Mouse (Mus musculus) neural tube, embryonic 13.5 days (tissue): ENCODE measurements around the gene Arhgap45. TPM values are rescaled to one million over a fixed set of nuclear protein-coding genes. Genes with fewer than 3 reads are reported as not detected.

Experiments used
- ATAC-seq: fragments of 200-750 bp; cut with Nextera tagmentation; 2 replicates; pipeline ENCODE4 v1.8.0; 2017; ENCODE audit warnings: low read depth, mild to moderate bottlenecking, moderate TSS enrichment, moderate library complexity
- H3K27ac ChIP-seq: fragments of 300-500 bp; sonication (generic); replicated peaks from 2 replicates; pipeline ENCODE4 v1.5.1; 2015; ENCODE audit warnings: moderate library complexity, mild to moderate bottlenecking, inconsistent platforms
- H3K27me3 ChIP-seq: fragments of 300-500 bp; sonication (generic); 2 replicates; pipeline ENCODE4 v1.6.1; 2015; ENCODE audit warnings: mild to moderate bottlenecking, inconsistent platforms
- H3K36me3 ChIP-seq: fragments of 300-500 bp; sonication (generic); 2 replicates; pipeline ENCODE4 v1.6.1; 2015; ENCODE audit warnings: mild to moderate bottlenecking, inconsistent platforms
- H3K4me1 ChIP-seq: fragments of 300-500 bp; sonication (generic); replicated peaks from 2 replicates; pipeline ENCODE4 v1.6.1; 2015; ENCODE audit warnings: inconsistent platforms
- H3K4me2 ChIP-seq: fragments of 300-500 bp; sonication (generic); 2 replicates; pipeline ENCODE4 v1.6.1; 2015; ENCODE audit warnings: inconsistent platforms, mild to moderate bottlenecking, moderate library complexity
- H3K4me3 ChIP-seq: fragments of 300-500 bp; sonication (generic); 2 replicates; pipeline ENCODE4 v1.5.1; 2015; ENCODE audit warnings: mild to moderate bottlenecking, inconsistent platforms
- H3K9ac ChIP-seq: fragments of 300-500 bp; sonication (generic); 2 replicates; pipeline ENCODE4 v1.6.1; 2015; ENCODE audit warnings: moderate library complexity, mild to moderate bottlenecking, inconsistent platforms
- H3K9me3 ChIP-seq: fragments of 300-500 bp; sonication (generic); 2 replicates; pipeline ENCODE4 v1.6.1; 2016; ENCODE audit warnings: inconsistent platforms
- WGBS: fragments of 180-500 bp; shearing (Covaris S2); methylation state at CpG from one replicate; pipeline ENCODE4 v1.1.7; 2015; 5-methylcytosine and 5-hydroxymethylcytosine counted together
- polyA plus RNA-seq: library from polyadenylated mRNA; unstranded; fragments of >200 nt; fragmentation: Nextera tagmentation; extraction: Ambion mirVana; gene quantifications from 2 replicates; pipeline ENCODE4 v1.2.1, GENCODE M21; 2015

Arhgap45 gene
- polyA plus RNA-seq, 1 experiment from 2014 or later = 2.4 TPM

DNA sequence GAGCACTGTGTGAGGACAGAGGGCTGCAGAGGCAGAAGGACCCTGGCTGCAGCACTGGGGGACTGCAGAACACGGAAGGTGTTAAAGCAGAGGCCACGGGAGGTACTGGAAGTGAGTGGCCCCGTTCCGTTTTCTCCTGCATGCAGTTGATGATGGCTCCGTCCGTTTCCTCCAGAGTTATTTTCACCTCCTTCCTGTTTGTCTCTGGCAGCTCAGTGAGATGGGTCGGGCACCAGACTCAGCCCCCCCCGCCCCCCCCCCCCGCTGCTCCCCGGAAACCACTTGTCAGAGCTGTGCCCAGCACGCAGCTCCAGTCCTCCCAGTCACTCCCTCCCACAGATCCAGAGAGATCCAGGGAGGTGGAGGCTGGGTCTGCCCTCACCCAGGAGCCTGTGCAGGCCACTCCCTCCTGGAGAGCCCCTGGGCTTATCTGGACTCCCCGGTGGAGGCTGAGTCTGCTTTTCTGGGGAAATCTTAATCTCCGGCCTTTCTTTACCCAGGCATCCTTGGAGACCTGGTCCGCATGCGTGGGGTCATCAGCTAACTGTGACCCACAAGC lies 2.4 kb downstream of the Arhgap45 start:
- H3K4me2 ChIP-seq = peak overlapping the region; percentile 21; the same call in 1 of the 2 replicates
- H3K4me1 ChIP-seq = peaks cover 9% of the 10 kb centered on the region; the same call in 1 of the 2 replicates
- H3K27ac ChIP-seq = no peak overlapping the region
- no peak overlapping the region for H3K4me3 ChIP-seq
- H3K27me3 ChIP-seq = peaks cover 64% of the 10 kb centered on the region
- H3K9ac ChIP-seq = no peak overlapping the region
- H3K36me3 ChIP-seq = 0 out of 2 replicates have a peak, but pooled peaks cover 8% of the 10 kb centered on the region
- 5% methylated on average over 15 of the region's 15 CpGs for WGBS
- ATAC-seq = no peak
- H3K9me3 ChIP-seq = no peaks in the 10 kb centered on the region

- Histone ChIP-seq H3K9me3 (no peaks in the 10 kb centered on the region), H3K4me3 (0 out of 2 replicates have a peak overlapping the region, but pooled peaks have one; percentile 8), H3K9ac (0 out of 2 replicates have a peak overlapping the region, but pooled peaks have one; percentile 17), H3K27ac (no peak overlapping the region), H3K27me3 (peaks cover 56% of the 10 kb centered on the region), H3K36me3 (0 out of 2 replicates have a peak, but pooled peaks cover 8% of the 10 kb centered on the region), H3K4me2 (peak overlapping the region; percentile 37), H3K4me1 (peaks cover 9% of the 10 kb centered on the region; the same call in 1 of the 2 replicates)
- 7% methylated on average over 20 of the region's 20 CpGs for WGBS
- no peak; the same call in 1 of the 2 replicates for ATAC-seq
Observed at GRCm38 (mm10) chr10:80019471-80020131, 3.1 kb downstream of the Arhgap45 start.

GRCm38 (mm10) chr10:80020191-80020590 lies 3.7 kb downstream of the Arhgap45 start:
- Histone ChIP-seq H3K9ac (0 out of 2 replicates have a peak overlapping the region, but pooled peaks have one; percentile 17), H3K4me1 (peaks cover 9% of the 10 kb centered on the region; the same call in 1 of the 2 replicates), H3K9me3 (no peaks in the 10 kb centered on the region), H3K4me3 (0 out of 2 replicates have a peak overlapping the region, but pooled peaks have one; percentile 8), H3K27ac (no peak overlapping the region), H3K27me3 (peaks cover 50% of the 10 kb centered on the region), H3K4me2 (peak overlapping the region; percentile 37), H3K36me3 (0 out of 2 replicates have a peak, but pooled peaks cover 3% of the 10 kb centered on the region)
- no peak for ATAC-seq
- WGBS = 30% methylated on average over 11 of the region's 11 CpGs

- H3K36me3 ChIP-seq = no peaks in the 10 kb centered on the region
- H3K27me3 ChIP-seq = peaks cover 44% of the 10 kb centered on the region
- H3K4me1 ChIP-seq = peaks cover 9% of the 10 kb centered on the region; the same call in 1 of the 2 replicates
- no peak for ATAC-seq
- 84% methylated on average over 18 of the region's 18 CpGs for WGBS
- no peak overlapping the region for H3K4me3 ChIP-seq
- no peak overlapping the region for H3K4me2 ChIP-seq
- no peak overlapping the region for H3K27ac ChIP-seq
- no peak overlapping the region for H3K9ac ChIP-seq
- no peaks in the 10 kb centered on the region for H3K9me3 ChIP-seq
Observed at GRCm38 (mm10) chr10:80020603-80021319, 4.3 kb downstream of the Arhgap45 start.

DNA sequence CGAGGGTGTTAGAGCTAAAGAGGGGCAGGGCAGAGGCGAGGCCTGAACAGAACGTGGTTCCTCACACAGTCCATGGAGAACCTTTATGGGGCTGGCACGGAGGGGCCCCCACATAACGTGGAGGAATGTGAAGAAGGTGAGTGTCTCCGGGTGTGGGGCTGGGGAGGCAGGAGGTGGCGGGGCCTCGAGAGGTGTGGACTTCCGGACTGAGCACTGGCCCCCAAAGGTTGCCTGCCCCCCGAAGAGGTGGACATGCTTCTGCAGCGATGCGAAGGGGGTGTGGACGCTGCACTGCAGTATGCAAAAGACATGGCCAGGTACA lies 4.8 kb downstream of the Arhgap45 start:
- WGBS = 90% methylated on average over 13 of the region's 13 CpGs
- no peak overlapping the region for H3K27ac ChIP-seq
- H3K4me2 ChIP-seq = no peak overlapping the region
- no peaks in the 10 kb centered on the region for H3K36me3 ChIP-seq
- peaks cover 9% of the 10 kb centered on the region; the same call in 1 of the 2 replicates for H3K4me1 ChIP-seq
- no peak overlapping the region for H3K4me3 ChIP-seq
- no peaks in the 10 kb centered on the region for H3K9me3 ChIP-seq
- no peak for ATAC-seq
- peaks cover 39% of the 10 kb centered on the region for H3K27me3 ChIP-seq
- H3K9ac ChIP-seq = no peak overlapping the region

DNA sequence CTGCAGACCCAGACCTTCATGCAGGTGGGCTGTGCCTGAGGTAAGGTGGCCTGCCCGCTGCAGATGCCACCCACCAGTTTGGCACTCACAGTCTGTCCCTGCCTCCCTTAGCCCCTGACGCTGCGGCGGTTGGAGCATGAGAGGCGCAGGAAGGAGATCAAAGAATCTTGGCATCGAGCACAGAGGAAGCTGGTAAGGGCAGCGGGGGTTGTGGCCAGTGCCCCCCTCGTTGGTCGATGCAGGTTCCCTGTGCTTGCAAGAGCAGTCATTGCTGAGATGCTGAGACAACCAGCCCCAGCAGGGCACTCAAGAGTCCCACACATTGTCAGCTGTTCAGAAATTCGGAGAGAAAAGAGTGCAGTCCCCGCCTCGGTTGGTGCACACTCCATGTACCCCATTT lies 5.7 kb downstream of the Arhgap45 start:
- Histone ChIP-seq H3K4me1 (peaks cover 9% of the 10 kb centered on the region; the same call in 1 of the 2 replicates), H3K4me2 (no peak overlapping the region), H3K9ac (no peak overlapping the region), H3K4me3 (no peak overlapping the region), H3K27ac (no peak overlapping the region), H3K27me3 (peaks cover 31% of the 10 kb centered on the region), H3K9me3 (no peaks in the 10 kb centered on the region), H3K36me3 (no peaks in the 10 kb centered on the region)
- WGBS = 94% methylated on average over 12 of the region's 12 CpGs
- no peak for ATAC-seq

- no peaks in the 10 kb centered on the region for H3K36me3 ChIP-seq
- H3K4me2 ChIP-seq = no peak overlapping the region
- no peak overlapping the region for H3K9ac ChIP-seq
- no peak overlapping the region for H3K27ac ChIP-seq
- no peak for ATAC-seq
- H3K4me3 ChIP-seq = no peak overlapping the region
- WGBS = 92% methylated on average over 8 of the region's 8 CpGs
- peaks cover 9% of the 10 kb centered on the region; the same call in 1 of the 2 replicates for H3K4me1 ChIP-seq
- H3K9me3 ChIP-seq = no peaks in the 10 kb centered on the region
- H3K27me3 ChIP-seq = peaks cover 25% of the 10 kb centered on the region
Observed at GRCm38 (mm10) chr10:80022806-80023205, 6.4 kb downstream of the Arhgap45 start.

- Histone ChIP-seq H3K4me2 (no peak overlapping the region), H3K9me3 (no peaks in the 10 kb centered on the region), H3K36me3 (no peaks in the 10 kb centered on the region), H3K4me1 (peaks cover 9% of the 10 kb centered on the region; the same call in 1 of the 2 replicates), H3K9ac (no peak overlapping the region), H3K27ac (no peak overlapping the region), H3K27me3 (peaks cover 20% of the 10 kb centered on the region), H3K4me3 (no peak overlapping the region)
- 89% methylated on average over 5 of the region's 5 CpGs for WGBS
- ATAC-seq = no peak
Observed at GRCm38 (mm10) chr10:80023758-80024157, 7.3 kb downstream of the Arhgap45 start.

DNA sequence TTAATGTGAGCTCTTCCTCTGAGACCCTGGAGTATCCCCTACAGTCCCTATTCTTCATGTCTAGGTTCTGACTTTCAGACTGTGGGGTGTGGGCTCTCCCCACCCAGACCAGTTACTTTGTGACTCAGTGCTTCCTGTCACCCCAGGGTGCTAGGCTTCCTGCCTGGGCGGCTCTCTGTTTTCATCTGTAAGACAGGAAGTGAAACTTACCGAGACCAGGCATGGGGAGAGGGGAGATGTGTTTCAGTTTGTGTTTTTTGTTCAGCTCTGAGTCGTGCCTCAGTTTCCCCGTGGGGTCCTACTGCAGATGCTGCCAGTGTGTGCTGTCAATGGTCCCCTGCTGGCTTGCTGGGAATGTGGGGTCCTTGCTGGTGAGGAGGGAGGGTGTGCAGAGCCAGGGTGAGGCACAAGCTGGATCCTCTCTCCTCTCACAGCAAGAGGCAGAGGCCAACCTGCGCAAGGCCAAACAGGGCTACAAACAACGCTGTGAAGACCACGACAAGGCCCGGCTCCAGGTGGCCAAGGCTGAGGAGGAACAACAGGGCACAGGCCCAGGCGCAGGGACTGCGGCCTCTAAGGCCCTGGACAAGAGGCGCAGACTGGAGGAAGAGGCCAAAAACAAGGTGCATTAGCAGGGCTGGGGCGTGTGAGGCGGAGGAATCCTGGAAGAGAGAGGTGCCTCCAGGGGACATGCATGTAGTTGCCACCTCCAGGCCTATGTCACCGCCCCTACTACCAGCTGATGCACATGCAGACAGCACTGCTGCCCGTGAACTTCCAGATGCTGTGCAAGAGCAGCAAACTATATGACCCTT lies 8.0 kb downstream of the Arhgap45 start:
- Histone ChIP-seq H3K9me3 (no peaks in the 10 kb centered on the region), H3K4me1 (peaks cover 5% of the 10 kb centered on the region; the same call in 1 of the 2 replicates), H3K27me3 (peaks cover 13% of the 10 kb centered on the region), H3K4me2 (no peak overlapping the region), H3K27ac (no peak overlapping the region), H3K9ac (no peak overlapping the region), H3K36me3 (no peaks in the 10 kb centered on the region), H3K4me3 (no peak overlapping the region)
- no peak for ATAC-seq
- WGBS = 78% methylated on average over 15 of the region's 15 CpGs

DNA sequence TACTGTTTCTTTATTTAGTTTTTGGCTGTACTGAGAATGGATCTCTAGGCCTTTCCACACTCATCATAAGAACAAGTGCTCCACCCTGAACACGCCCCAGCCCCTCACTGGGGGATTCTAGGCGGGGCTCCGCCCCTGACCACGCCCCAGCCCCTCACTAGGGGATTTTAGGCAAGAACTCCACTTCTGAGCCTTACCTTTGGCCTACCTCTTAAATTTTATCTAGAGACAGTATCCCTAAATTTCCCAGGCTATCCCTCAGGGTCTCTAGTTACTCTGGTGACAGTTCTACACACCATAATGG lies 8.5 kb downstream of the Arhgap45 start:
- no peak for ATAC-seq
- Histone ChIP-seq H3K4me1 (no peaks in the 10 kb centered on the region), H3K27me3 (peaks cover 7% of the 10 kb centered on the region), H3K36me3 (no peaks in the 10 kb centered on the region), H3K27ac (no peak overlapping the region), H3K9me3 (no peaks in the 10 kb centered on the region), H3K9ac (no peak overlapping the region), H3K4me3 (no peak overlapping the region), H3K4me2 (no peak overlapping the region)
- WGBS = 53% methylated on average over 4 of the region's 4 CpGs

DNA sequence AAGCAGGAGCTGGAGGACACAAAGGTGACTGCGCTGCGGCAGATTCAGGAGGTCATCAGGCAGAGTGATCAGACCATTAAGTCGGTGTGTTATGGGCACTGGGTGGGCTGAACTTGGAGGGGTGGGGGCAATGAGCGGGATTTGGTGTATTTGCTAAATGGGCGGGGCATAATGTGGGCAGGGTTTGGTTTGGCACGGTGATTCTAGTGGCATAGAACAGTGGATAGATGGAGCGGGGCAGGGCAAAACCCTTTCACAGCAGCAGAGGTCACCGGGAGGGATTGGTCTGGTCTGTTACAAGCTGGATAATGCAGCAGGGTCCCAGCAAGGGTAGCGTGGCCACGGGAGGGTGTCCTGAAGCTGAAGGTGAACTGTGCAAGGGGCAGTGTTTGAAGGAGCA lies 9.0 kb downstream of the Arhgap45 start:
- no peak overlapping the region for H3K9ac ChIP-seq
- 70% methylated on average over 10 of the region's 10 CpGs for WGBS
- no peak overlapping the region for H3K4me2 ChIP-seq
- H3K36me3 ChIP-seq = no peaks in the 10 kb centered on the region
- no peak for ATAC-seq
- H3K9me3 ChIP-seq = no peaks in the 10 kb centered on the region
- no peak overlapping the region for H3K27ac ChIP-seq
- H3K4me3 ChIP-seq = no peak overlapping the region
- H3K27me3 ChIP-seq = peaks cover 3% of the 10 kb centered on the region
- no peaks in the 10 kb centered on the region for H3K4me1 ChIP-seq
